Mouse (Mus musculus): ENCODE measurements around the gene Magea6. TPM values are rescaled to one million over a fixed set of nuclear protein-coding genes. Genes with fewer than 3 reads are reported as not detected.
"Not testable (repeated sequence)": the region's sequence is repeated elsewhere in the genome, so short reads cannot be mapped to it uniquely, and the experiment has no call there.

The Magea6 gene
- polyA plus RNA-seq (2015; fragmentation: Nextera tagmentation; extraction: Ambion mirVana): not detected in 2 replicates

DNA sequence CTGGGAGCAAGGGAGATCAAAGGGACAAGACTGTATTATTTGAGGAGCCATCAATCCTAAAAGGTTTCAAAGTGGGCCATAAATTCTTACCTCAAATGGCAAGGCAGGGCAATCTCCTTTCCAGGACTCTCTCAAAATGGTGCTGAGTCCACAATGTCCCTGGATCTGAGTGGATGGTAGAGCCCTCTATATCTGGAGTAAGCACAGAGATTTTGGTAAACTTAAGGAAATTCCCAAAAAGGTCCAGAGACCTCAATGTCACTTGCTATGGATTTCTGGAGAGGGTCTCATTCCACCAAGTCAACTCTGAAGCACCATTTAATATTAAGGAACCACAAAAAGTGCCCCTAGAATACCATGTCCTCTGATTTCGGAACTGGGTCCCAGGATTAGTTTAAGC, at the start of gene Magea6:
Magea6 (minus strand) TSS at position 101 of the 400 bp plus-strand sequence.
- not testable (repeated sequence) for H3K9ac ChIP-seq (ENCODE audit: low read depth, low read length); H3K27me3 ChIP-seq (replicated peaks; ENCODE audit: control insufficient read depth, insufficient read depth, low read length); H3K27ac ChIP-seq (ENCODE audit: low read depth, low read length); H3K9me3 ChIP-seq (ENCODE audit: control insufficient read depth, low read length); ATAC-seq; H3K4me2 ChIP-seq (ENCODE audit: low read length); H3K36me3 ChIP-seq (ENCODE audit: control insufficient read depth, insufficient read depth, low read length); H3K4me1 ChIP-seq (ENCODE audit: control insufficient read depth, insufficient read depth, low read depth, low read length); H3K4me3 ChIP-seq (ENCODE audit: low read length)
- 80% methylated on average over 1 of the region's 1 CpGs for WGBS

- not testable (repeated sequence) for H3K36me3 ChIP-seq (ENCODE audit: control insufficient read depth, insufficient read depth, low read length); H3K4me3 ChIP-seq (ENCODE audit: low read length); H3K4me2 ChIP-seq (ENCODE audit: low read length); ATAC-seq; H3K9ac ChIP-seq (ENCODE audit: low read depth, low read length); H3K9me3 ChIP-seq (ENCODE audit: control insufficient read depth, low read length); H3K27ac ChIP-seq (ENCODE audit: low read depth, low read length); H3K27me3 ChIP-seq (replicated peaks; ENCODE audit: control insufficient read depth, insufficient read depth, low read length); H3K4me1 ChIP-seq (ENCODE audit: control insufficient read depth, insufficient read depth, low read depth, low read length)
- no CpG with 5 or more reads among the region's 1 CpGs for WGBS
These were observed 13.6 kb upstream of the Magea6 start, which contains the start of gene Magea3 for GRCm38 (mm10) chrX:154949405-154949804. TSS of gene Magea3 (minus strand) at chrX:154949505.

- not testable (repeated sequence) for H3K4me1 ChIP-seq (ENCODE audit: control insufficient read depth, insufficient read depth, low read depth, low read length); H3K9ac ChIP-seq (ENCODE audit: low read depth, low read length); H3K4me3 ChIP-seq (ENCODE audit: low read length); H3K27me3 ChIP-seq (replicated peaks; ENCODE audit: control insufficient read depth, insufficient read depth, low read length); H3K4me2 ChIP-seq (ENCODE audit: low read length); H3K36me3 ChIP-seq (ENCODE audit: control insufficient read depth, insufficient read depth, low read length); H3K27ac ChIP-seq (ENCODE audit: low read depth, low read length); ATAC-seq; H3K9me3 ChIP-seq (ENCODE audit: control insufficient read depth, low read length)
- 87% methylated on average over 3 of the region's 3 CpGs for WGBS
These were observed 45.6 kb downstream of the Magea6 start, which contains the start of gene Cldn34b1 for GRCm38 (mm10) chrX:154890167-154890566. TSS of gene Cldn34b1 (minus strand) at chrX:154890267.

Other genes starting within 250 kb of the Magea6 start
- not detected in 2 replicates for gene Cldn34b1, start 45.7 kb downstream of the Magea6 start, polyA plus RNA-seq (2015; fragmentation: Nextera tagmentation; extraction: Ambion mirVana)
- gene Magea3, start 13.5 kb upstream of the Magea6 start, polyA plus RNA-seq (2015; fragmentation: Nextera tagmentation; extraction: Ambion mirVana): not detected in 2 replicates
- gene Magea8, start 59.9 kb upstream of the Magea6 start, polyA plus RNA-seq (2015; fragmentation: Nextera tagmentation; extraction: Ambion mirVana): not detected in 2 replicates
- gene Magea5, start 127.2 kb upstream of the Magea6 start, polyA plus RNA-seq (2015; fragmentation: Nextera tagmentation; extraction: Ambion mirVana): not detected in 2 replicates
- not detected in 2 replicates for gene Magea1, start 153.8 kb upstream of the Magea6 start, polyA plus RNA-seq (2015; fragmentation: Nextera tagmentation; extraction: Ambion mirVana)
- gene Magea2, start 157.7 kb upstream of the Magea6 start, polyA plus RNA-seq (2015; fragmentation: Nextera tagmentation; extraction: Ambion mirVana): not detected in 2 replicates
- not detected in 2 replicates for gene Cldn34b2, start 192.4 kb upstream of the Magea6 start, polyA plus RNA-seq (2015; fragmentation: Nextera tagmentation; extraction: Ambion mirVana)